9 mouse cellular contexts compared by ENCODE assay signal in the genomic region with DNA sequence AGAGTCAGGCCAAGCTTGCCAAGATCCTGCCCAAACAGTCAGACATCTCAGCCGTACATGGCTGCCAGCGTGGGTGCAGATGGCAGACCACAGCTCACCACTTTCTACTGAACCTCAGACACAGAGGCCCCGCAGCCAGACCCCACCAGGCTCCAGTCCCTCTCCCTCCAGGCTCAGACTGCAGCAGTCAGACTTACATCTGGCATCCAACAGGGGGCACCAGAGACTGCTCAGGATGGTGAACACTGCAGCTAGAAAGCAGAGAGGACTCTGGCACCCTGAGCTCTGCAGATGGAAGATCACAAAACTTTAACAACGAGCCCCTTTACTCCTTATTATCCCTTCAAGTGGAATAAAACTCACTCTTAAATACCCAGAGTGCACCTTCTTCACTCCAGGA. TPM values are rescaled to one million over a fixed set of nuclear protein-coding genes. Genes with fewer than 3 reads are reported as not detected.
DNase-seq lines count a peak whose midpoint lies in the region; ATAC-seq and TF ChIP-seq lines count a peak whose summit lies in the region.
"Had no signal": no experiment of that assay in that cellular context is flagged by ENCODE, and none has a peak within 500 bp of the region (broad histone marks: within the 10 kb centered on the region; RNA-seq: fewer than 3 reads in every experiment).

No protein-coding gene starts in this region.

- H3K9ac ChIP-seq in kidney, embryonic 15.5 days, result no peak overlapping the region
- no peak overlapping the region for H3K9ac ChIP-seq in limb, embryonic 12.5 days (replicated peaks)
- H3K9ac ChIP-seq in neural tube, embryonic 13.5 days, result no peak overlapping the region

- peaks cover 12% of the 10 kb centered on the region for H3K27me3 ChIP-seq in kidney, embryonic 15.5 days
- peaks cover 10% of the 10 kb centered on the region for H3K27me3 ChIP-seq in limb, embryonic 12.5 days
- H3K27me3 ChIP-seq in neural tube, embryonic 13.5 days, result no peaks in the 10 kb centered on the region

- TF ChIP-seq POLR2A in cortical plate, adult 2 months (IDR thresholded peaks at IDR 0.05; ENCODE audit: extremely low read depth, insufficient read depth, low read length), result no peak

- H3K9me3 ChIP-seq in kidney, embryonic 15.5 days (replicated peaks), result no peaks in the 10 kb centered on the region
- H3K9me3 ChIP-seq in limb, embryonic 12.5 days, result no peaks in the 10 kb centered on the region
- no peaks in the 10 kb centered on the region for H3K9me3 ChIP-seq in neural tube, embryonic 13.5 days

- DNase-seq in 3134 (ENCODE audit: extremely low read depth, insufficient read length, low spot score), result peak; percentile 25
- peak; percentile 74 for DNase-seq in ZHBTc4 (ENCODE audit: low read depth, low spot score)
- DNase-seq in gastrocnemius, postnatal 4 days (ENCODE audit: low spot score in 2 of 2), result peak; percentile 53 to 68
- DNase-seq in thymus, postnatal 36 days, result peak; percentile 12 to 13

- H3K36me3 ChIP-seq in kidney, embryonic 15.5 days, result no peaks in the 10 kb centered on the region
- no peaks in the 10 kb centered on the region for H3K36me3 ChIP-seq in limb, embryonic 12.5 days
- no peaks in the 10 kb centered on the region for H3K36me3 ChIP-seq in neural tube, embryonic 13.5 days

- H3K4me2 ChIP-seq in kidney, embryonic 15.5 days, result no peak overlapping the region
- H3K4me2 ChIP-seq in limb, embryonic 12.5 days, result no peak overlapping the region
- no peak overlapping the region for H3K4me2 ChIP-seq in neural tube, embryonic 13.5 days

- 24% methylated on average over 4 of the region's 4 CpGs for WGBS in kidney, embryonic 15.5 days
- 19% methylated on average over 4 of the region's 4 CpGs for WGBS in limb, embryonic 12.5 days
- WGBS in neural tube, embryonic 13.5 days, result 39% methylated on average over 4 of the region's 4 CpGs

- H3K4me3 ChIP-seq in cortical plate, adult 2 months (ENCODE audit: insufficient read depth, low read length), result no peak overlapping the region
- no peak overlapping the region for H3K4me3 ChIP-seq in kidney, embryonic 15.5 days (replicated peaks)
- no peak overlapping the region for H3K4me3 ChIP-seq in limb, embryonic 12.5 days (replicated peaks)
- H3K4me3 ChIP-seq in neural tube, embryonic 13.5 days, result no peak overlapping the region
- H3K4me3 ChIP-seq: erythroblast, embryonic 14.5 days had no signal

- ATAC-seq in kidney, embryonic 15.5 days (replicated peaks; ENCODE audit: low FRiP score), result peak; percentile 69
- peak; percentile 48; the same call in 1 of the 2 replicates for ATAC-seq in limb, embryonic 12.5 days (ENCODE audit: insufficient number of reproducible peaks, insufficient read depth, low FRiP score, low TSS enrichment, low read depth)
- peak; percentile 80 for ATAC-seq in neural tube, embryonic 13.5 days (ENCODE audit: low read depth)

- H3K4me1 ChIP-seq in cortical plate, adult 2 months (ENCODE audit: control insufficient read depth, insufficient read depth, low read length), result no peaks in the 10 kb centered on the region
- H3K4me1 ChIP-seq in kidney, embryonic 15.5 days, result no peaks in the 10 kb centered on the region
- H3K4me1 ChIP-seq in limb, embryonic 12.5 days (replicated peaks), result peaks cover 4% of the 10 kb centered on the region; the same call in 1 of the 2 replicates
- no peaks in the 10 kb centered on the region for H3K4me1 ChIP-seq in neural tube, embryonic 13.5 days (replicated peaks)

- TF ChIP-seq CTCF in cortical plate, adult 2 months (IDR thresholded peaks at IDR 0.05; ENCODE audit: extremely low read depth, insufficient read depth, low read length), result peak; percentile 95

- no peak overlapping the region for H3K27ac ChIP-seq in cortical plate, adult 2 months (ENCODE audit: insufficient read depth, low read length)
- H3K27ac ChIP-seq in kidney, embryonic 15.5 days, result no peak overlapping the region
- H3K27ac ChIP-seq in limb, embryonic 12.5 days, result no peak overlapping the region
- no peak overlapping the region for H3K27ac ChIP-seq in neural tube, embryonic 13.5 days (replicated peaks)

RNA-seq across cellular contexts. Expression of a gene that starts 44.3 kb away (rescaled TPM):
- polyA plus RNA-seq in cortical plate, adult 2 months (2012; rRNA removed), result 20.5 and 21.7 TPM in 2 replicates
- 10 to 100 TPM; 33.3 to 34.0 TPM for total RNA-seq in gastrocnemius, postnatal 4 days (2021)
- 62.3 and 64.1 TPM in 2 replicates for polyA plus RNA-seq in kidney, embryonic 15.5 days (2015; fragmentation: Nextera tagmentation; extraction: Ambion mirVana)
- polyA plus RNA-seq in limb, embryonic 12.5 days (2016; fragmentation: Nextera tagmentation; extraction: Ambion mirVana), result 66.4 and 70.4 TPM in 2 replicates
- polyA plus RNA-seq in neural tube, embryonic 13.5 days (2015; fragmentation: Nextera tagmentation; extraction: Ambion mirVana), result 58.8 and 70.1 TPM in 2 replicates

Comparison
In these comparisons a context has a peak if more than half of its experiments do, and no peak if none do; other contexts are left out.
1. DNase-seq: peak in every context shown above with its lines; median percentile 74 in ZHBTc4; 60 in gastrocnemius, postnatal 4 days; 25 in 3134; 12 in thymus, postnatal 36 days.